Mouse (Mus musculus): Measurements from ENCODE around the gene Ccl9. TPM values are rescaled to one million over a fixed set of nuclear protein-coding genes. Genes with fewer than 3 reads are reported as not detected.
"Not testable (repeated sequence)": the region's sequence is repeated elsewhere in the genome, so short reads cannot be mapped to it uniquely, and the experiment has no call there.

Gene Ccl9
- polyA plus RNA-seq, 1 experiment from 2014 or later = 1.2 TPM

GRCm38 (mm10) chr11:83556085-83556781, 22.2 kb downstream of the Ccl9 start:
- 32% methylated on average over 8 of the region's 8 CpGs for WGBS
- Histone ChIP-seq H3K4me3 (replicated peaks) (no peak overlapping the region), H3K36me3 (no peaks in the 10 kb centered on the region), H3K4me2 (replicated peaks) (no peak overlapping the region), H3K27me3 (no peaks in the 10 kb centered on the region), H3K9ac (replicated peaks) (no peak overlapping the region), H3K4me1 (replicated peaks) (0 out of 2 replicates have a peak, but pooled peaks cover 5% of the 10 kb centered on the region), H3K9me3 (no peaks in the 10 kb centered on the region), H3K27ac (no peak overlapping the region)
- peak; percentile 34; the same call in 1 of the 2 replicates for ATAC-seq

GRCm38 (mm10) chr11:83551668-83552067, 26.8 kb downstream of the Ccl9 start:
- no peak overlapping the region for H3K4me2 ChIP-seq (replicated peaks)
- no peaks in the 10 kb centered on the region for H3K36me3 ChIP-seq
- ATAC-seq = no peak
- 86% methylated on average over 5 of the region's 5 CpGs for WGBS
- H3K27ac ChIP-seq = no peak overlapping the region
- H3K4me3 ChIP-seq (replicated peaks) = no peak overlapping the region
- 0 out of 2 replicates have a peak, but pooled peaks cover 4% of the 10 kb centered on the region for H3K4me1 ChIP-seq (replicated peaks)
- no peaks in the 10 kb centered on the region for H3K9me3 ChIP-seq
- H3K27me3 ChIP-seq = no peaks in the 10 kb centered on the region
- no peak overlapping the region for H3K9ac ChIP-seq (replicated peaks)

GRCm38 (mm10) chr11:83551037-83551436, 27.4 kb downstream of the Ccl9 start:
- WGBS = 84% methylated on average over 7 of the region's 7 CpGs
- H3K9me3 ChIP-seq = not testable (repeated sequence)

GRCm38 (mm10) chr11:83550186-83550632, 28.2 kb downstream of the Ccl9 start:
- Histone ChIP-seq H3K4me1 (replicated peaks) (no peaks in the 10 kb centered on the region), H3K9me3 (no peaks in the 10 kb centered on the region), H3K36me3 (no peaks in the 10 kb centered on the region), H3K9ac (replicated peaks) (no peak overlapping the region), H3K4me3 (replicated peaks) (no peak overlapping the region), H3K27ac (no peak overlapping the region), H3K4me2 (replicated peaks) (no peak overlapping the region), H3K27me3 (no peaks in the 10 kb centered on the region)
- ATAC-seq = no peak
- WGBS = 92% methylated on average over 5 of the region's 5 CpGs

More at GRCm38 (mm10) chr11:83551037-83551436, 27.4 kb downstream of the Ccl9 start:
- H3K4me3 ChIP-seq (replicated peaks); H3K27me3 ChIP-seq; H3K9ac ChIP-seq (replicated peaks); H3K4me1 ChIP-seq (replicated peaks); H3K36me3 ChIP-seq; H3K4me2 ChIP-seq (replicated peaks); H3K27ac ChIP-seq; ATAC-seq: not testable (repeated sequence)

GRCm38 (mm10) chr11:83544214-83544613, 34.2 kb downstream of the Ccl9 start:
- Histone ChIP-seq H3K36me3 (no peaks in the 10 kb centered on the region), H3K27ac (no peak overlapping the region), H3K9ac (replicated peaks) (no peak overlapping the region), H3K4me3 (replicated peaks) (no peak overlapping the region), H3K4me1 (replicated peaks) (no peaks in the 10 kb centered on the region), H3K4me2 (replicated peaks) (no peak overlapping the region), H3K27me3 (no peaks in the 10 kb centered on the region), H3K9me3 (no peaks in the 10 kb centered on the region)
- no peak for ATAC-seq
- WGBS = 89% methylated on average over 3 of the region's 3 CpGs

GRCm38 (mm10) chr11:83541415-83541814, 37.0 kb downstream of the Ccl9 start:
- 86% methylated on average over 3 of the region's 3 CpGs for WGBS
- no peak for ATAC-seq

GRCm38 (mm10) chr11:83540931-83541330, 37.5 kb downstream of the Ccl9 start:
- no peak overlapping the region for H3K4me2 ChIP-seq (replicated peaks)
- no peaks in the 10 kb centered on the region for H3K27me3 ChIP-seq
- ATAC-seq = no peak
- 82% methylated on average over 2 of the region's 2 CpGs for WGBS
- H3K4me3 ChIP-seq (replicated peaks) = no peak overlapping the region
- no peak overlapping the region for H3K9ac ChIP-seq (replicated peaks)
- no peaks in the 10 kb centered on the region for H3K9me3 ChIP-seq
- no peak overlapping the region for H3K27ac ChIP-seq
- H3K4me1 ChIP-seq (replicated peaks) = no peaks in the 10 kb centered on the region
- H3K36me3 ChIP-seq = no peaks in the 10 kb centered on the region

More at GRCm38 (mm10) chr11:83541415-83541814, 37.0 kb downstream of the Ccl9 start:
- Histone ChIP-seq H3K4me1 (replicated peaks) (no peaks in the 10 kb centered on the region), H3K36me3 (no peaks in the 10 kb centered on the region), H3K9ac (replicated peaks) (no peak overlapping the region), H3K27me3 (no peaks in the 10 kb centered on the region), H3K4me3 (replicated peaks) (no peak overlapping the region), H3K9me3 (no peaks in the 10 kb centered on the region), H3K4me2 (replicated peaks) (no peak overlapping the region), H3K27ac (no peak overlapping the region)

GRCm38 (mm10) chr11:83538705-83539314, 39.6 kb downstream of the Ccl9 start:
- 85% methylated on average over 3 of the region's 3 CpGs for WGBS

GRCm38 (mm10) chr11:83536831-83537230, 41.6 kb downstream of the Ccl9 start:
- Histone ChIP-seq H3K36me3 (no peaks in the 10 kb centered on the region), H3K4me1 (replicated peaks) (no peaks in the 10 kb centered on the region), H3K27ac (no peak overlapping the region), H3K9ac (replicated peaks) (no peak overlapping the region), H3K4me3 (replicated peaks) (no peak overlapping the region), H3K27me3 (no peaks in the 10 kb centered on the region), H3K9me3 (no peaks in the 10 kb centered on the region), H3K4me2 (replicated peaks) (no peak overlapping the region)
- ATAC-seq = no peak
- WGBS = 93% methylated on average over 3 of the region's 3 CpGs

More at GRCm38 (mm10) chr11:83538705-83539314, 39.6 kb downstream of the Ccl9 start:
- Histone ChIP-seq H3K9ac (replicated peaks) (no peak overlapping the region), H3K36me3 (no peaks in the 10 kb centered on the region), H3K27ac (no peak overlapping the region), H3K4me2 (replicated peaks) (no peak overlapping the region), H3K27me3 (no peaks in the 10 kb centered on the region), H3K4me3 (replicated peaks) (no peak overlapping the region), H3K9me3 (no peaks in the 10 kb centered on the region), H3K4me1 (replicated peaks) (no peaks in the 10 kb centered on the region)
- ATAC-seq = no peak

GRCm38 (mm10) chr11:83534609-83535423, 43.6 kb downstream of the Ccl9 start:
- no peaks in the 10 kb centered on the region for H3K27me3 ChIP-seq
- H3K27ac ChIP-seq = no peak overlapping the region
- no peak overlapping the region for H3K9ac ChIP-seq (replicated peaks)
- no peaks in the 10 kb centered on the region for H3K36me3 ChIP-seq
- 66% methylated on average over 13 of the region's 13 CpGs for WGBS
- H3K9me3 ChIP-seq = no peaks in the 10 kb centered on the region
- H3K4me1 ChIP-seq (replicated peaks) = no peaks in the 10 kb centered on the region
- no peak overlapping the region for H3K4me3 ChIP-seq (replicated peaks)
- ATAC-seq = 0 out of 2 replicates have a peak, but pooled peaks have one; percentile 24
- H3K4me2 ChIP-seq (replicated peaks) = no peak overlapping the region

GRCm38 (mm10) chr11:83534143-83534542, 44.3 kb downstream of the Ccl9 start:
- Histone ChIP-seq H3K9me3 (no peaks in the 10 kb centered on the region), H3K4me3 (replicated peaks) (no peak overlapping the region), H3K9ac (replicated peaks) (no peak overlapping the region), H3K4me1 (replicated peaks) (no peaks in the 10 kb centered on the region), H3K4me2 (replicated peaks) (no peak overlapping the region), H3K27ac (no peak overlapping the region), H3K36me3 (no peaks in the 10 kb centered on the region), H3K27me3 (no peaks in the 10 kb centered on the region)
- ATAC-seq = no peak
- 85% methylated on average over 8 of the region's 8 CpGs for WGBS

- Histone ChIP-seq H3K9ac (replicated peaks) (no peak overlapping the region), H3K36me3 (no peaks in the 10 kb centered on the region), H3K27me3 (no peaks in the 10 kb centered on the region), H3K27ac (no peak overlapping the region), H3K4me2 (replicated peaks) (no peak overlapping the region), H3K4me3 (replicated peaks) (no peak overlapping the region), H3K9me3 (no peaks in the 10 kb centered on the region), H3K4me1 (replicated peaks) (no peaks in the 10 kb centered on the region)
- WGBS = 92% methylated on average over 1 of the region's 1 CpGs
- no peak for ATAC-seq
Measured at GRCm38 (mm10) chr11:83533192-83533591, 45.2 kb downstream of the Ccl9 start.

Measured in midbrain, embryonic 13.5 days (tissue).